Mouse (Mus musculus): ENCODE results near the gene Ddx10. TPM values are rescaled to one million over a fixed set of nuclear protein-coding genes. Genes with fewer than 3 reads are reported as not detected.

The Ddx10 gene
- total and polyA plus RNA-seq, 3 experiments: 45.1 to 48.4 (median 46.5) TPM

DNA sequence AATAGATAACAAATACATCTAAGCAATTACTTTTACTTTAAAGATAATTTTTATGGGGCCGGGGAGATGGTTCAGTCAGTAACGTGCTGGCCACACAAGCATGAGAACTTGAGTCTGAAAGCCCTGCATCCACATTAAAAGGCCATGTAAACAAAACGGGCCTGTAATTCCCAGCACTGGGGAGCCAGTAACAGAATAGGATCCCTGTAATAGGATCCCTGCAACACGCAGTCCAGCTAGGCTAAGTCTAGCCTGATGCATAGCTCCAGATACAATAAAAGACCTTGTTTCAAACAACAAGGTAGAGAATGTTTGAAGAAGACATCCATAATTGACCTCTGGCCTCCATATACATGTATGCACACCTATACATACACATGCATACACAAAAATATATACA lies 39.6 kb downstream of the Ddx10 start:
- no peak for TF ChIP-seq NELFE (IDR thresholded peaks at IDR 0.05; ENCODE audit: low read depth, low read length)
- TF ChIP-seq ETS1 (IDR thresholded peaks at IDR 0.05; ENCODE audit: low read depth, low read length): no peak
- no peak for TF ChIP-seq SMC3 (IDR thresholded peaks at IDR 0.05; ENCODE audit: low read depth, low read length)
- no peak for TF ChIP-seq GATA1 (IDR thresholded peaks at IDR 0.05; ENCODE audit: low read depth, low read length)
- no peak for TF ChIP-seq ZMIZ1 (IDR thresholded peaks at IDR 0.05; ENCODE audit: low read depth, low read length)
- TF ChIP-seq POLR2A (IDR thresholded peaks at IDR 0.05; ENCODE audit: control insufficient read depth in 1 of 2, insufficient read depth in 1 of 2, low read depth in 1 of 2, low read length in 2 of 2, poor library complexity in 1 of 2): no peak
- no peak for TF ChIP-seq ZKSCAN1 (IDR thresholded peaks at IDR 0.05; ENCODE audit: low read depth, low read length)
- no peak for TF ChIP-seq RAD21 (IDR thresholded peaks at IDR 0.05; ENCODE audit: low read depth, low read length)
- TF ChIP-seq POLR2AphosphoS2 (IDR thresholded peaks at IDR 0.05; ENCODE audit: low read length): no peak
- TF ChIP-seq SIN3A (IDR thresholded peaks at IDR 0.05; ENCODE audit: low read length): no peak
- no peak for TF ChIP-seq ZNF384 (IDR thresholded peaks at IDR 0.05; ENCODE audit: low read depth, low read length)
- TF ChIP-seq MAZ (IDR thresholded peaks at IDR 0.05; ENCODE audit: low read depth, low read length): no peak
- H3K79me2 ChIP-seq (ENCODE audit: control insufficient read depth, insufficient read depth, low read length, poor library complexity): no peaks in the 10 kb centered on the region; the same call in 1 of the 2 replicates
- H3K27ac ChIP-seq (ENCODE audit: control insufficient read depth, low read depth, low read length): no peak overlapping the region
- H3K4me3 ChIP-seq (ENCODE audit: control insufficient read depth in 1 of 2, insufficient read depth in 1 of 2, low read depth in 2 of 2, low read length in 2 of 2): no peak overlapping the region
- H3K9ac ChIP-seq (ENCODE audit: control insufficient read depth, low read depth, low read length, poor library complexity, severe bottlenecking): no peak overlapping the region
- no peaks in the 10 kb centered on the region for H3K9me3 ChIP-seq (replicated peaks; ENCODE audit: insufficient read depth, low read length)
- peaks cover 5 to 20% of the 10 kb centered on the region in 2 experiments for H3K36me3 ChIP-seq (ENCODE audit: control insufficient read depth in 1 of 2, insufficient read depth in 2 of 2, low read length in 2 of 2)
- H3K27me3 ChIP-seq (ENCODE audit: control insufficient read depth in 1 of 2, insufficient read depth in 2 of 2, low read length in 2 of 2): no peaks in the 10 kb centered on the region
- DNase-seq (ENCODE audit: low read depth, low spot score): no peak
- H3K4me1 ChIP-seq (ENCODE audit: control insufficient read depth in 1 of 2, insufficient read depth in 2 of 2, low read length in 2 of 2): no peaks in the 10 kb centered on the region; a peak in 1 of 4 replicates

DNA sequence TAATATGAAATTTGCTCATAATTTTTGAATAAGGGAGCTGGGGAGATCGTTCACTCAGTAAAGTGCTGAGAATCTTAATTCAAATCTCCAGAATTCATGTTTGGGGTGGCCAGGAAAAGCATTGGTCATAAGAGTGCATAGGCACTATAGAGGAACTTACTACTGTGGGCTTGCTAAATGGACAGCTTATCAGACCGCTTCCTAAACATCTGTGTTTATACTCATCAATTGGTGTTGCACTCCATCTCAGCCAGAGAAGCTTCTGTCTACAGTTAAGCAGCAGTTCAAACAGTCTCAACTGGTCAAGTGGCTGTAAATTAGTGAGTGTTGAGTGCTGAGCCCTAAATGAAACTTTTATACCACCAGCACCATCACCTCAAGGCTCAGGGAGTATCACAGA lies 73.3 kb downstream of the Ddx10 start:
- no peak overlapping the region for H3K4me3 ChIP-seq (ENCODE audit: control insufficient read depth in 1 of 2, insufficient read depth in 1 of 2, low read depth in 2 of 2, low read length in 2 of 2)
- H3K79me2 ChIP-seq (ENCODE audit: control insufficient read depth, insufficient read depth, low read length, poor library complexity): peaks cover 5% of the 10 kb centered on the region; the same call in 1 of the 2 replicates
- peaks cover 5 to 7% of the 10 kb centered on the region in 2 experiments for H3K4me1 ChIP-seq (ENCODE audit: control insufficient read depth in 1 of 2, insufficient read depth in 2 of 2, low read length in 2 of 2)
- TF ChIP-seq HCFC1 (IDR thresholded peaks at IDR 0.05; ENCODE audit: low read depth, low read length) (no peak), NRF1 (IDR thresholded peaks at IDR 0.05; ENCODE audit: insufficient read depth, low read depth, low read length, poor library complexity, severe bottlenecking) (no peak), USF1 (IDR thresholded peaks at IDR 0.05; ENCODE audit: low read depth, low read length) (no peak), EP300 (IDR thresholded peaks at IDR 0.05; ENCODE audit: low read depth in 1 of 2, low read length in 2 of 2) (peak; percentile 54 to 68; a peak in 3 of 4 replicates), GATA1 (IDR thresholded peaks at IDR 0.05; ENCODE audit: low read depth, low read length) (peak; percentile 71), TAL1 (IDR thresholded peaks at IDR 0.05; ENCODE audit: low read length) (peak; percentile 65), BHLHE40 (IDR thresholded peaks at IDR 0.05; ENCODE audit: borderline replicate concordance, low read depth, low read length) (no peak), MAZ (IDR thresholded peaks at IDR 0.05; ENCODE audit: low read depth, low read length) (no peak), CHD2 (IDR thresholded peaks at IDR 0.05; ENCODE audit: low read length) (no peak), TCF12 (IDR thresholded peaks at IDR 0.05; ENCODE audit: low read depth, low read length) (0 out of 2 replicates have a peak, but pooled peaks have one; percentile 35), MYB (IDR thresholded peaks at IDR 0.05; ENCODE audit: low read depth, low read length) (peak; percentile 55; the same call in 1 of the 2 replicates), USF2 (IDR thresholded peaks at IDR 0.05; ENCODE audit: borderline replicate concordance in 1 of 2, insufficient read depth in 1 of 2, low read depth in 1 of 2, low read length in 2 of 2) (no peak), UBTF (IDR thresholded peaks at IDR 0.05; ENCODE audit: borderline replicate concordance, insufficient read depth, low read depth, low read length) (no peak), NELFE (IDR thresholded peaks at IDR 0.05; ENCODE audit: low read depth, low read length) (no peak), ZC3H11A (IDR thresholded peaks at IDR 0.05; ENCODE audit: low read depth, low read length) (no peak), POLR2A (IDR thresholded peaks at IDR 0.05; ENCODE audit: control insufficient read depth in 1 of 2, insufficient read depth in 1 of 2, low read depth in 1 of 2, low read length in 2 of 2, poor library complexity in 1 of 2) (no peak)
- H3K36me3 ChIP-seq (ENCODE audit: control insufficient read depth in 1 of 2, insufficient read depth in 2 of 2, low read length in 2 of 2): peaks cover 0 to 23% of the 10 kb centered on the region in 2 experiments; a peak in 2 of 4 replicates
- peak; percentile 62 for DNase-seq (ENCODE audit: low read depth, low spot score)
- H3K9ac ChIP-seq (ENCODE audit: control insufficient read depth, low read depth, low read length, poor library complexity, severe bottlenecking): no peak overlapping the region
- H3K27me3 ChIP-seq (ENCODE audit: control insufficient read depth in 1 of 2, insufficient read depth in 2 of 2, low read length in 2 of 2): no peaks in the 10 kb centered on the region
- H3K27ac ChIP-seq (ENCODE audit: control insufficient read depth, low read depth, low read length): peak overlapping the region; percentile 3; the same call in 1 of the 2 replicates
- no peaks in the 10 kb centered on the region for H3K9me3 ChIP-seq (replicated peaks; ENCODE audit: insufficient read depth, low read length)

Data from MEL (cell line).